Mouse (Mus musculus): ENCODE results near the gene Gid4. TPM values are rescaled to one million over a fixed set of nuclear protein-coding genes. Genes with fewer than 3 reads are reported as not detected.

Gid4 gene
- polyA plus RNA-seq (2015; fragmentation: Nextera tagmentation; extraction: Ambion mirVana): 9.9 and 12.8 TPM in 2 replicates

- Histone ChIP-seq H3K4me1 (replicated peaks) (peaks cover 39% of the 10 kb centered on the region), H3K4me2 (peak within 1 kb of the TSS; percentile 89), H3K9me3 (replicated peaks) (no peaks in the 10 kb centered on the region), H3K27me3 (no peaks in the 10 kb centered on the region), H3K36me3 (no peaks in the 10 kb centered on the region; the same call in 1 of the 2 replicates), H3K27ac (peak within 1 kb of the TSS; percentile 89), H3K9ac (peak within 1 kb of the TSS; percentile 94), H3K4me3 (replicated peaks) (peak within 1 kb of the TSS; percentile 91)
- DNase-seq (peak; percentile 99), ATAC-seq (ENCODE audit: low read depth) (peak; percentile 95)
- under 1% methylated on average over 74 of the region's 81 CpGs for WGBS (ENCODE audit: insufficient replicate concordance)
Observed at GRCm38 (mm10) chr11:60416963-60417716, at the start of gene Gid4. Gene Gid4 (plus strand): TSS chr11:60417145.

- Histone ChIP-seq H3K27me3 (0 out of 2 replicates have a peak, but pooled peaks cover 4% of the 10 kb centered on the region), H3K4me2 (no peak overlapping the region), H3K9ac (no peak overlapping the region), H3K36me3 (no peaks in the 10 kb centered on the region), H3K4me3 (replicated peaks) (no peak overlapping the region), H3K27ac (no peak overlapping the region), H3K9me3 (replicated peaks) (no peaks in the 10 kb centered on the region), H3K4me1 (replicated peaks) (no peaks in the 10 kb centered on the region)
- DNase-seq (no peak), ATAC-seq (ENCODE audit: low read depth) (no peak)
- 46% methylated on average over 3 of the region's 3 CpGs for WGBS (ENCODE audit: insufficient replicate concordance)
Observed at GRCm38 (mm10) chr11:60367256-60367655, 49.7 kb upstream of the Gid4 start.

- Histone ChIP-seq H3K27me3 (0 out of 2 replicates have a peak, but pooled peaks cover 4% of the 10 kb centered on the region), H3K4me2 (no peak overlapping the region), H3K9me3 (replicated peaks) (no peaks in the 10 kb centered on the region), H3K4me3 (replicated peaks) (no peak overlapping the region), H3K9ac (no peak overlapping the region), H3K36me3 (no peaks in the 10 kb centered on the region), H3K27ac (no peak overlapping the region), H3K4me1 (replicated peaks) (no peaks in the 10 kb centered on the region)
- no peak for ATAC-seq (ENCODE audit: low read depth)
- 66% methylated on average over 4 of the region's 4 CpGs for WGBS (ENCODE audit: insufficient replicate concordance)
- no peak for DNase-seq
Observed at GRCm38 (mm10) chr11:60368909-60369308, 48.0 kb upstream of the Gid4 start.

- H3K4me3 ChIP-seq (replicated peaks): no peak overlapping the region
- H3K9me3 ChIP-seq (replicated peaks): no peaks in the 10 kb centered on the region
- no peaks in the 10 kb centered on the region for H3K4me1 ChIP-seq (replicated peaks)
- 0 out of 2 replicates have a peak, but pooled peaks cover 4% of the 10 kb centered on the region for H3K27me3 ChIP-seq
- ATAC-seq (ENCODE audit: low read depth) (no peak), DNase-seq (no peak)
- 66% methylated on average over 4 of the region's 4 CpGs for WGBS (ENCODE audit: insufficient replicate concordance)
- H3K4me2 ChIP-seq: no peak overlapping the region
- H3K9ac ChIP-seq: no peak overlapping the region
- H3K36me3 ChIP-seq: no peaks in the 10 kb centered on the region
- no peak overlapping the region for H3K27ac ChIP-seq
Observed at GRCm38 (mm10) chr11:60369448-60369847, 47.5 kb upstream of the Gid4 start.

GRCm38 (mm10) chr11:60370431-60370830 is 46.5 kb upstream of the Gid4 start:
- no peaks in the 10 kb centered on the region for H3K9me3 ChIP-seq (replicated peaks)
- WGBS (ENCODE audit: insufficient replicate concordance): 73% methylated on average over 13 of the region's 13 CpGs
- H3K36me3 ChIP-seq: no peaks in the 10 kb centered on the region
- H3K27me3 ChIP-seq: 0 out of 2 replicates have a peak, but pooled peaks cover 4% of the 10 kb centered on the region
- H3K27ac ChIP-seq: no peak overlapping the region
- no peak overlapping the region for H3K4me2 ChIP-seq
- H3K4me3 ChIP-seq (replicated peaks): no peak overlapping the region
- no peak for ATAC-seq (ENCODE audit: low read depth)
- DNase-seq: no peak
- H3K4me1 ChIP-seq (replicated peaks): no peaks in the 10 kb centered on the region
- H3K9ac ChIP-seq: no peak overlapping the region

DNA sequence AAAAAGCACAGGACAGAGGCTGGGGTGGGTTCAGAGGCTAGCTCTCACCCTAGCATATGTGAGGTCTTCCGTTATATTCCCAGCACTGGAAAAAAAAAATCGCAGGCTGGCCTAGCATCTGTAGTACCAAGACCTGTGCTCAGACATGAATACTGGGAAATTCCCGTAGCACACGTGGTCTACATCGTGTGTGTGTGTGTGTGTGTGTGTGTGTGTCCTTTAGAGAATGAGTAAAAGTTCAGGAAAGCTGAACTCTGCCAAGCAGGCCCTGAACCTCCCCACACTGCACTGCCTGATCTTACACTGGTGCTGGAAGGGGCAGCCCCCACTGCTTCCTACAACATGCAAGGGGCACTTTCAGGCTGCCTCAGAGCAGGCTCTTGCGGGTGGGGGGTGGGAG is 42.5 kb upstream of the Gid4 start:
- H3K4me3 ChIP-seq (replicated peaks): no peak overlapping the region
- DNase-seq: no peak
- H3K4me2 ChIP-seq: no peak overlapping the region
- no peaks in the 10 kb centered on the region for H3K27me3 ChIP-seq
- no peak overlapping the region for H3K27ac ChIP-seq
- H3K4me1 ChIP-seq (replicated peaks): no peaks in the 10 kb centered on the region
- H3K36me3 ChIP-seq: no peaks in the 10 kb centered on the region
- no peak overlapping the region for H3K9ac ChIP-seq
- ATAC-seq (ENCODE audit: low read depth): no peak
- no peaks in the 10 kb centered on the region for H3K9me3 ChIP-seq (replicated peaks)
- 76% methylated on average over 6 of the region's 6 CpGs for WGBS (ENCODE audit: insufficient replicate concordance)

DNA sequence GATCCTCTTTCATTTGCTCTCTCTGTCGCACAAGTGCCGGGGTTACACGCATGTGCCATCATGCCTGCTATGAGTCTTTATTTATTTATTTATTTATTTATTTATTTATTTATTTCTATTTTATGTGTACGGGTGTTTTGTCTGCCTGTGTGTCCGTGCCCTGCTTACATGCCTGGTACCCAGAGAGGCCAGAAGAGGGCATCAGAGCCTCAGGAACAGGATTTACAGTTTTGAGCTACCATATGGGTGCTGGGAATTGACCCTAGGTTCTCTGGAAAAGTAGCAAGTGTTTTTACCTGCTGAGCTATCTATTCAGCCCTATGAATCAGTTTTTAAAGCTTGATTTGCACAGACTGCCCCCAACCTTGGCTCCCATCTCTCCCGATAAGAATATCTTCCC is 33.4 kb upstream of the Gid4 start:
- Histone ChIP-seq H3K27ac (no peak overlapping the region), H3K4me2 (no peak overlapping the region), H3K4me3 (replicated peaks) (no peak overlapping the region), H3K9me3 (replicated peaks) (no peaks in the 10 kb centered on the region), H3K4me1 (replicated peaks) (no peaks in the 10 kb centered on the region), H3K36me3 (no peaks in the 10 kb centered on the region), H3K9ac (no peak overlapping the region), H3K27me3 (peaks cover 29% of the 10 kb centered on the region)
- no peak for ATAC-seq (ENCODE audit: low read depth)
- DNase-seq: no peak
- 76% methylated on average over 6 of the region's 6 CpGs for WGBS (ENCODE audit: insufficient replicate concordance)

- Histone ChIP-seq H3K9ac (no peak overlapping the region), H3K9me3 (replicated peaks) (no peaks in the 10 kb centered on the region), H3K27me3 (peaks cover 29% of the 10 kb centered on the region), H3K4me2 (no peak overlapping the region), H3K4me3 (replicated peaks) (no peak overlapping the region), H3K36me3 (no peaks in the 10 kb centered on the region), H3K27ac (no peak overlapping the region), H3K4me1 (replicated peaks) (no peaks in the 10 kb centered on the region)
- 23% methylated on average over 16 of the region's 16 CpGs for WGBS (ENCODE audit: insufficient replicate concordance)
- DNase-seq (no peak), ATAC-seq (ENCODE audit: low read depth) (no peak)
Observed at GRCm38 (mm10) chr11:60384762-60385421, 32.1 kb upstream of the Gid4 start.

DNA sequence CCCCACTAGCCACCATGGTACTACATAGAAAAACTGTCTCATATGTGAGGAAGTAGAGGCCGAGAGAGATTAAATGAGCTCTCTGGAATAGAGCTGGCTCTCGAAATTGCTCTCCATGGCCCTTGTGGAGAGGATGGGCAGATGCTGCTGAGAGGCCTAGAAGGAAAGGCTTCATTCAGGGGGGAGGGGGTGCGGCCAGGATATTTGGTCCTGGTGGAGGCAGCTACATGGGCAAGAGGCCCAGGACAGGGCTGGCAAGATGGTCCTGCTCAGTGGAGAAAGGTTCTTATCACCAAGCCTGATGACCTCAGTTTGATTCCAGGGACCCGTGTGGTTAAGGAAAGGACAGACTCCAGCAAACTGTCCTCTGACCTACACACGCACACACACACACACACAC is 31.0 kb upstream of the Gid4 start:
- Histone ChIP-seq H3K9me3 (replicated peaks) (no peaks in the 10 kb centered on the region), H3K36me3 (no peaks in the 10 kb centered on the region), H3K4me2 (no peak overlapping the region), H3K4me1 (replicated peaks) (no peaks in the 10 kb centered on the region), H3K4me3 (replicated peaks) (no peak overlapping the region), H3K27me3 (peaks cover 29% of the 10 kb centered on the region), H3K27ac (no peak overlapping the region), H3K9ac (no peak overlapping the region)
- ATAC-seq (ENCODE audit: low read depth): no peak
- 60% methylated on average over 5 of the region's 5 CpGs for WGBS (ENCODE audit: insufficient replicate concordance)
- no peak for DNase-seq

DNA sequence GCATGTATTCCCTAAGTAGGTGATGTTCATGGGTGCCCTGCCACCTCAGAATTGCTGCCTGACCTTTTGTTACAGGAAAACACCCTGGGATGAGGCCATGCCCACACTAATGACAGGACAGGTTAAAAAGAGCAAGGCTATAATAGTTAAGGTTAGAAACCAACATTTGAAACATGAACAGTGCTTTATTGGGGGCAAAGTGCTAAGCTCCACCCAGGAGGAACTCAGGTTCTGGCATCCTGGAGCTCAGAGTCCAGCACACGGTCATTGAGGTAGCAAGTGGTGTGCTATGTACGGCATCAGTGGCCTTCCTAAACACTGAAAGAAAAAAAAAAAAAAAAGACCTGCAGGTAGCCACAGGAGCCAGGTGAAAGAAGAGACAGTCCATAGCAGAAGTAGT is 29.0 kb upstream of the Gid4 start:
- Histone ChIP-seq H3K27me3 (peaks cover 29% of the 10 kb centered on the region), H3K4me3 (replicated peaks) (no peak overlapping the region), H3K9ac (no peak overlapping the region), H3K4me1 (replicated peaks) (no peaks in the 10 kb centered on the region), H3K27ac (no peak overlapping the region), H3K4me2 (no peak overlapping the region), H3K36me3 (no peaks in the 10 kb centered on the region), H3K9me3 (replicated peaks) (no peaks in the 10 kb centered on the region)
- 74% methylated on average over 2 of the region's 2 CpGs for WGBS (ENCODE audit: insufficient replicate concordance)
- ATAC-seq (ENCODE audit: low read depth) (no peak), DNase-seq (no peak)

DNA sequence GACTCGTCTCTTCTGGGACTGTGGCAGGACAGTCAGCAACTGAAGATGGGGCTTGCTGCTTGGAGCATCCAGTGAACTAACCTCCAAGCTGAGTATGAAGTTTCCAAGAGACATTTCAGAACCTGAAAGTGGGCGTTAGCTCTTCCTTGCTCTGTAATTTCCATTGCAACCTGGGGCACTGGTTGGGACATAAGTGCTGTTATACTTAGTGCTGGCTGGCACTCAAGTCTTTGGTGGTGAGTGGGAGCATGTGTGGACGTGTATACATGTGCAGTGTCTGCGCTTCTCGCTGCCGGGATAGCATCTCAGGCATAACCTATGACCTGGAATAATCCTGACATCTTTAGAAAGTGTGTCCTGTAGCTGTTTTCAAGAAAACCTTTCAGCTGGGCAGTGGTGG is 25.6 kb upstream of the Gid4 start:
- WGBS (ENCODE audit: insufficient replicate concordance): 68% methylated on average over 6 of the region's 6 CpGs
- H3K4me3 ChIP-seq (replicated peaks): no peak overlapping the region
- DNase-seq: no peak
- no peaks in the 10 kb centered on the region for H3K9me3 ChIP-seq (replicated peaks)
- no peak for ATAC-seq (ENCODE audit: low read depth)
- H3K27ac ChIP-seq: no peak overlapping the region
- no peaks in the 10 kb centered on the region for H3K4me1 ChIP-seq (replicated peaks)
- H3K36me3 ChIP-seq: no peaks in the 10 kb centered on the region
- H3K4me2 ChIP-seq: no peak overlapping the region
- H3K27me3 ChIP-seq: 0 out of 2 replicates have a peak, but pooled peaks cover 7% of the 10 kb centered on the region
- no peak overlapping the region for H3K9ac ChIP-seq

Measured in liver, embryonic 13.5 days (tissue).